Mouse (Mus musculus) thymus, postnatal 36 days (tissue): ENCODE data around the gene Nr1i3.
A peak's percentile ranks its signal among the peaks of the same experiment; 100 is the strongest.

Experiments used
- DNase-seq, 2 experiments: peaks; one replicate each; pipeline ENCODE4 v3.0.0; 2022; ENCODE audit warnings: mixed read lengths in 2 of 2

Nr1i3 gene

DNA sequence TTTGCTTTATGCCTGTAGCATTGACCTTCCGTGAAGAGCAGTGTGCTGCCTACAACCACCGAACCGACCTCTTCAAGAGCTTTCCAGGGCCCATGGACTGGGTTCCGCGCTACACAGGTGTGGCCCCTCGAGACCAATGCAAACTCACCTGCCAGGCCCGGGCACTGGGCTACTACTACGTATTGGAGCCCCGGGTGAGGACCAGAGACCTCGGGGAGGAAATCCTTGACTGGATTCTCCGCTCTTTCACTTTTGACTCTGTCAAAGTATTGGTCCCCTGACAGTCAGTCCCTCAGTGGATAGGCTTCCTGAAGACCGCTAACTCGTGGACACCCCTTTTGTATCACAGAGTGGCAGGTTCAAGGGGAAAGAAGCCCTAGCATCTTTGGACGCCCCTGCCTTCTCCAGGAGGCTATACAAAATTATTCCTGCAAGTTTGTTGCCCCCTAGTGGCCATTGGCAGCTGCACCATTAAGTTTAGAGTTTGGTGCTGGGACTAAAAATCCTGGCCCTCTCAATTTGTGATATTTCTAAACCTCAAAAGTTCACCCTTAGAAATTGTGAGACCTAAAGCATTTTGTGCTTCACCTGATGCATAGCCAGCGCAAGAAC, 43.3 kb downstream of the Nr1i3 start:
- peak; percentile 46 to 49 for DNase-seq

DNA sequence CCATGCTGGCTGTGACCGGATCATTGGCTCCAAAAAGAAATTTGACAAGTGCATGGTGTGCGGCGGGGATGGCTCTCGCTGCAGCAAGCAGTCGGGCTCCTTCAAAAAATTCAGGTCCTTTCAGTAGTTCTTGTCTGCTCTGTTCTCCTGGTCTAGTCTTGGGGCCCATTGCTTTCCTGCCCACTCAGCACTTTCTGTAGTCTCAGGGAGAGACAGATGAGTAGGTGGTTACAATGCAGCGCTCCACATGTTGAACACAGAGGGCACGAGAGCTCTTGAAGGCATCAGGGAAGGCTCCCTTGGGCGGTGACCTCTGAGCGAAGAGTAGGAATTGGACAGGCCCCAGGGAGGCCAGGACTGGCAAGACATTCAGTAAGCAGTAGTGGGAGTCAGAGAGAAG, 44.0 kb downstream of the Nr1i3 start:
- DNase-seq = no peak

DNA sequence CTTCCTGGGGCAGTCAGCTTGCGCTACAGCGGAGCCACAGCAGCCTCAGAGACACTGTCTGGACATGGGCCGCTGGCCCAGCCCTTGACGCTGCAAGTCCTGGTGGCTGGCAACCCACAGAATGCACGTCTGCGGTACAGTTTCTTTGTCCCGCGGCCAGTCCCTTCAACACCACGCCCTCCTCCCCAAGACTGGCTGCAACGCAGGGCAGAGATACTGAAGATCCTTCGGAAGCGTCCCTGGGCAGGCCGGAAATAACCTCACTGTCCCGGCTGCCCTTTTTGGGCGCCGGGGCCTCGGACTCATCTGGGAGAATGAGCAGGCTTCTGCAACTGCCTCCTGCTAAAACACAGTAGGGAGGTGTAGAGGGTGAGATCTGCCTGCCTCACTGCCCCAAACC, 45.2 kb downstream of the Nr1i3 start:
- no peak for DNase-seq

DNA sequence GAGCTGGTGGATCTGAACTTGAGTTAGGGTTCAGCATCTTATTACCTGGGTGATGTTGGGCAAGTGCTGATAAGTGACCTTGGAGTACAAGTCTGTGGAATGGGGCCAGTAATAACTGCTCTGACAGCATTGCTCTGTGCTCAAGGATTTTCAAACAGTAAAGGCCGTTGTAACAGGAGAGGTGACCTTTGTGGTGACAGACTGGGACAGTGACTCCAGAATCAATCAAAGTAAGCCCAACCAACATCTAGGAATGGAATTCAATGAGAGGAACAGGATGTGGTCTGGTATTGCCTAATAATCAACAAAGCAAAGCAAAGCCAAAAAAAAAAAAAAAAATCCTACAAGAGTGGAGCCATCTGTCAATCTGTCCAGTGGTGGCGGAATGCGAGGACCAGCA, 46.5 kb downstream of the Nr1i3 start:
- no peak for DNase-seq

DNA sequence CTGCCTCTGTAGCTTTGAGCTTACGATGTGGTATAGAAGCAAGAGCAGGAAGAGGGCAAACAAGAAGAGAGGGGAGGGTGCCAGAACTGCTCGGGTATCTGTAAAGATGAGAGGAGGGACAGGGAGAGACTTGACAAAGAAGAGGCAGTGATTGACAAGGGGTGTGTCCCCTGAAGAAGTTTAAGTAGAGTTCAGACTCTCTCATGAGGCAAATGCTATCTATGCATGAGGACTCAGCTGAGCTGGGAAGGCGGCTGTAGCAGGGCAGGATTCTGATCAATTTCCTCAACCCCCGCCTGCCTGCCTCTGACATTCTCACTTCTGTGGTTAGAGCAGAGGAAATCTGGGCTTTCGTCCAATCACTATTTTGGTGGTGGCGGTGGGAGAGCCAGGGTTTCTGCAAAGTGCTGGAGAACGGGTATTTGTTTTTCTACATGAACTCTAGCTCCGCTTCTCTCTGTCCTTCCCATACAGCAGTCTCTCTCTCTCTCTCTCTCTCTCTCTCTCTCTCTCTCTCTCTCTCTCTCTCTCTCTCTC, 48.9 kb downstream of the Nr1i3 start:
- DNase-seq = no peak

DNA sequence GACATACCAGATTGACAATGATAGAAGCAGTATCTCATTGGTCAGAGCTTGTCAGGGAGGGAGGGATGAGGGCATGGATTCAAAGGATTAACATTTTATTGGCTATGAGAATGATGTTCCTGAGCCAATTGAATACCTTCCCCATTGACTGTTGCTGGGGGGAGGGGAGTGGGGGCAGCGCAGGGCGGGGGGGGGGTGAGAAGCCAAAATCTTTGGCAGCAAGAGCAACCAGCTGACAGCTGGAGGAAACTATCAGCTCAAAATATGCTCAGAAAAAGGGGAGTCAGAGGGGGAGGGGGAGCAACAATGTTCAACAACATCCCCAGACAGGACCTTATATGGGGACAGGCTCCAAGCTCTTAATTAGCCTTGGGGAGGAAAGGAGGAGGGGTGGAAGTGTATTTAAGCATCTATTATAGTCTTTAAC, 49.4 kb downstream of the Nr1i3 start:
- no peak for DNase-seq

DNA sequence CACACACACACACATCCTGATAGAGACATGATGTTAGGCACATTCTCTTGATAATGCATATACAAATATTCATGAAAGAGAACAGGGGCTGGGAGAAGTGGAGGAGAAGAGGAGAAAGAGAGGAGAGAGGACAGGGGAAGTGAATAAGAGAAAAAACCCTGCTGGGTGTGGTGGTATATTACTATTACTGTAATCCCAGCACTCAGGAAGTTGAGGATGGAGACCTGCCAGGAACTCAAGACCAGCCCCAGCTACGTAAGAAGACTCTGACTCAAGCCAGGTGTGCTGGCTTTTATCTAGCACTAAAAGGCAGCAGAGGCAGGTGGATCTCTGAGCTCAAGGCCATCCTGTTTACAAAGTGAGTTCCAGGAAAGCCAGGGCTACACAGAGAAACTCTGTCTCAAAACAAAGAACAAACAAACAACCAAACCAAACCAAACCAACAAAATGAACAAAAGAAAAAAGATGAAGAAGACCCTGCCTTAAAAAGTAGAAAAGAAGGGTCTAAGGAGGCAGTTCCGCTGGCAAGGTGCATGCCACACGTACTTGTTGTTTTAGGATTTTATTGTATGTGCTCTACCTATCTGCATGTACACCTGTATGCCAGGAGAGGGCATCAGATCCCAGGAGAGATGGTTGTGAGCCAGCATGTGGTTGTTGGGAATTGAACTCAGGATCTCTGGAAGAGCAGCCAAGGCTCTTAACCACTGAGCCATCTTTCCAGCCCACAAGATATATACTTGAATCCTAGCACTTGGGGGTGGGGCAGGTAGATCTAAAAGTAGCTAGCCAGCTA, 50.1 kb downstream of the Nr1i3 start:
- no peak for DNase-seq

DNA sequence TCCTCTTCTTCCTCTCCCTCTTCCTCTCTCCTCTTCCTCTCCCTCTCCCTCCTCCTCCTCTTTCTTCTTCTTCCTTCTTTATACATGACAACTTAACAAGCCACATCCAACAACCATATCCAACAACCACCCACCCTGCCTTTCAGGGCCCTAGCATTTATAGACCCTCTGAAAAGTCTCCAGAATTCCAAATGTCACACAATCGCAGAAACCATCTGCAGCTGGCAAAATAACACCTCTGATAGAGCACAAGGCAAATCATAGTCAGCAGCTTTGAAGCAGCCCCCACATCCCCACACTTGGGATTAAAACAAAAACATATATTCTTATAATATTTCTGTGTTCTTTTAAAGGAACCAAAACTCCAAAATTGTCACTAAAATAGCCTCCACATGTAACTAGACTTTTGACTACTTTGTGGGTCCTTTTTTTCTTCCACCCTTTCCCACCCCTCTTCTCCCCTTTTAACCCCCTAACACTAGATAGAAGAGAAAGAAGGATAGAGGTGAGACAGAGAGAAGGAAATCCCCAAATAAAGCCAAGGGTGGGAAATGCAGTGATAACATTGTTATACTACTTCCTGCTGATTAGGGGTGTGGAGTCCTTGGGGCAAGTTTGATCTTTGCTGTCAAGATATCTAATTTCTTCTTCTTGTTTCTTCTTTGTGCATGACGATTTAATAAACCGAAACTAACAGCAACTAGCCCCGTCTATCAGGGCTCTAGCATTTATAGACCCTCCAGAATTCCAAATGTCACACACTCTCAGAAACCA, 52.4 kb downstream of the Nr1i3 start:
- DNase-seq = no peak

DNA sequence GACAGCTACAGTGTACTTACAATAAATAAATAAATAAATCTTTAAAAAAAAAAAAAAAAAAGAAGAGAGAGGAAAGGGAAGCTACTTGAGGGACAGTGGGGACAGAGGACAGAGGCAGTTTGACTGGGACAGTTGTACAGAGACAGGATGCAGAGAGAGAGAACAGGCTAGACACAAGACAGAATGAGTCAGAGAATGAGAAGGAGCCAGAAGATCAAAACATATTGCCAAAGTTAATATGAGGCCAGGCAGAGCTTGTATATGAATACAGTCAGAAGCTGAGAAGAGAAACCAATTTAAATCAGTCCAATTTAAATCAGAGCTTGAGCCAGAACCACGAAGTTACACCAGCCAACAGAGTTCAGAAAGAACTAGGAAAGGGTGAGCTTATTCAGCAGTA, 54.6 kb downstream of the Nr1i3 start:
- no peak for DNase-seq

DNA sequence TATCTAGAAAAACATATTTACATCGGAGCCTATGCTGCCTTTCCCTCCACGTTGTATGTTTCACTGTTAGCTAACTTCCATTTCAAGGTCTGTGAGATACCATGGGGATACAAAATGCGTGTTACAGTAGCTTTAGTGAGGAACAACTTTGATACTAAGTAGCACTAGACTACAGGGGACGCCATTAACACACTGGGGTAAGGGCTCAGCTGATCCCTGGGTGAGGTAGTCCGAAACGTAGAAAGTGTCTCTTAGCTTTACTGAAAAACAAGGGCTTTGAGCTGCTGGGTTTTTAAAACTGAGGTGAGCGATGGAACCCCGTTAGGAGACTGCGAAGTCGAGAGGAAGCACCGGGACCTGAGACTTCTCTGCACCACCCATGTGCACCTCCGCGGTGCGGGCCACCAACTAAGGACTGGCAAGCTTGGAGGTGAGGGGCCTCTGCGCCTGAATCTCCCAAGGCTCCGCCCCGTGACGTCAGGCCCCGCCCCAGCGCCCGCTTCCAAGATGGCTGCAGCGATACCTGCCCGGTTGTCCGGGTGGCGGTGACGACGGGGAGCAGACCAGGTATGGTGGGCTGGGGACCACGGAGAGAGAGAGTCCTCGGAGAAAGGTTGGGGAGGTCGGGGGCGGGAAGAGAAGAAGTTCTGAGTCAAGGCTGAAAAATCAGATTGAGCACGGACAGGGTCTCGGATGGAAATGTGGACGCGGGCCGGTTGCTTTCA, 56.2 kb downstream of the Nr1i3 start, which contains the start of gene B4galt3:
B4galt3 (plus strand) TSS at position 481 of the 725 bp plus-strand sequence.
- peak; percentile 98 to 99 for DNase-seq
